Mouse (Mus musculus): ENCODE results near the gene Gm5795. TPM values are rescaled to one million over a fixed set of nuclear protein-coding genes. Genes with fewer than 3 reads are reported as not detected.
"Not testable (repeated sequence)": the region's sequence is repeated elsewhere in the genome, so short reads cannot be mapped to it uniquely, and the experiment has no call there.

Gene Gm5795
- not detected in 2 replicates for total RNA-seq (2014; rRNA removed)
- polyA plus RNA-seq (2012; rRNA removed), result not detected in 2 replicates

DNA sequence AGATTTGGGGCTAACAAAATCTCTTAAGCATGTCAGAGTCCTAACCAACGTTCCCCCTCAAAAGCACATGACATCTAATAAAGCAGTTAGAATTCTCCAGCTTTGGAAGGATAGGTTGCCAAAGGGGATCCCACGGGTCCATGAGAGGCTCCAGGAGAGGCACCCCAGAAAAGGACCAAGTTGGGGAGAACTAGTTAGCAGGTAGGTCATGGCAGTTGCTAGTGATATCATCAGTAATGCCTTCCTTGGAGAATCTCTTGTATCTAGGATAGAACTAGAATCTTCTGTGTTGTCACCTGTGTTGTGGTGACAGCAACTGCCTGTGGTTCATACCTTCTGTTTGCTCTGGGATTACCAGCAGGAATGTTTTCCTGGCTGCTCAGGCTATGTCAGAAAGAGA lies at the start of gene Gm5795:
Gm5795 (plus strand) TSS at position 301 of the 400 bp plus-strand sequence.
- H3K4me1 ChIP-seq (ENCODE audit: control insufficient read depth, insufficient read depth, low read length); H3K27me3 ChIP-seq (ENCODE audit: control insufficient read depth, insufficient read depth, low read length); H3K27ac ChIP-seq (replicated peaks; ENCODE audit: insufficient read depth, low read depth, low read length); H3K9ac ChIP-seq (ENCODE audit: low read depth, low read length); H3K36me3 ChIP-seq (ENCODE audit: control insufficient read depth, insufficient read depth, low read length); DNase-seq (ENCODE audit: extremely low read depth, low read depth, low spot score); H3K79me2 ChIP-seq (ENCODE audit: control insufficient read depth, insufficient read depth, low read length); H3K4me3 ChIP-seq (ENCODE audit: insufficient read depth, low read depth, low read length): not testable (repeated sequence)
- no CpG with 5 or more reads among the region's 2 CpGs for WGBS

DNA sequence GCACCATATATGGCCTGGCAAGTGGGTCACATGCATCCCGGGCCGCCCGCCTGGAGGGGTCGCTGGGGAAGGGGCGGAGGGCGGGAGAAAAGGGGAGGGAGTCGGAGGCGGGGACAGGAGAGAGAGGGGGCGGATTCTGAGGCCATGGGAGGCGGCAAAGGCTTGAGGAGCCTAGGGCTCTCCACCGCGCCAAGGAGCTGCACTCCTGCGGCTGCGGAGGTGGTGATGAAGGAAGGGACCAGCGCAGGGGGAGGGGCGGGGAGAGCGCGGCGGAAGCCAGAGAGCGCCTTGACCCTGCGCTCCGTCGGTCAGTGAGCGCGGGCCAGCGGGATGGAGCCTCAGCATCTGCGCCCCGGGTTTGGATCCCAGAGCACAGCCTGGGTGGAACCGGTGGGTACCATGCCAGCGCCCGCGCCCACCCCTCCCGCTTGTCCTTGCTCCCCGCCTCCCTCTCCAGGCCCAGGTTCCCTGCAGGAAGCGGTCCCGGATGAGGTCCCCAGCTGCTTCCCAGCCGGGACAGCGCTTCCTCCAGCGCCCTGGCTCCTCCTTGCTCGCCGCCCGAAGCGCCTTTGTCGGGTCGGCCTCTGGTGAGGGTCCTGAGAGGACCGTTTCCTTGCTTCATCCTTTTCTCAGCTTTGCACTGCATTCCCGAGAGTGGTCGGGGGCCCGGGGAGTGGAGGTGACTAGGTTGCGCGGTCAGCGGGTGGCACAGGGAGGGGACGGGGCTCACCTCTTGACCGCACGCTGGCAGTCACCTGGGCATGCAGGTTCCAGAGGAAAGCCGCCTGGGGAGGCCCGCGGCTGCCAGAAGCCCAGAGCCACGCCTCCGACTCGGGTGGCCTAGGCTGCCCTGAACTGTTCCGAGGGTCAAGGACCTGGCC lies 20.5 kb downstream of the Gm5795 start, which contains the start of gene D830030K20Rik:
D830030K20Rik (plus strand) TSS at position 217 of the 881 bp plus-strand sequence.
- H3K27me3 ChIP-seq (ENCODE audit: control insufficient read depth, insufficient read depth, low read length), result not testable (repeated sequence)
- 2% methylated on average over 30 of the region's 62 CpGs for WGBS

DNA sequence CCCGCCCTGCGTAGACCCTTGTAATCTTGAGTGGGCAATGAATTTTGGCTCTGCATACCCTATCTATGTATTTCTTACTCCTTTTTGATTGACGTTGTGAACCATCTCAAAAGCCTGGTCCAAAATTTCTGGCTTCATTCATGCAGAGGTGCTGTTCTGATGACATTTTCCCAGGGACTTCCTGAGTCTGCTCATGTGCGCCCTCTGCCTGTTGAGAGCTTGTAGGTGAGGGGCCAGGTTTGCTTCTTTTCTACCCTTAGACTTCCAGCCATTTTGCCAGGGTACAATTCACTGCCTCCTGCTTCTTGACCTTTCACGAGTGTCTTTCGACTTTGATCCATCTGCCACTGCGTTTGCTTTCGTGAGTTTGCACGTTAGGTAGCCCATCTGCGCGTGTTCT lies 21.3 kb downstream of the Gm5795 start:
- not testable (repeated sequence) for H3K4me3 ChIP-seq (ENCODE audit: insufficient read depth, low read depth, low read length); H3K4me1 ChIP-seq (ENCODE audit: control insufficient read depth, insufficient read depth, low read length); DNase-seq (ENCODE audit: extremely low read depth, low read depth, low spot score); H3K9ac ChIP-seq (ENCODE audit: low read depth, low read length); H3K36me3 ChIP-seq (ENCODE audit: control insufficient read depth, insufficient read depth, low read length); H3K27ac ChIP-seq (replicated peaks; ENCODE audit: insufficient read depth, low read depth, low read length); H3K79me2 ChIP-seq (ENCODE audit: control insufficient read depth, insufficient read depth, low read length); H3K27me3 ChIP-seq (ENCODE audit: control insufficient read depth, insufficient read depth, low read length)
- WGBS, result 14% methylated on average over 9 of the region's 11 CpGs

More for the DNA sequence above, 20.5 kb downstream of the Gm5795 start, which contains the start of gene D830030K20Rik:
- H3K79me2 ChIP-seq (ENCODE audit: control insufficient read depth, insufficient read depth, low read length); H3K36me3 ChIP-seq (ENCODE audit: control insufficient read depth, insufficient read depth, low read length); H3K9ac ChIP-seq (ENCODE audit: low read depth, low read length); H3K27ac ChIP-seq (replicated peaks; ENCODE audit: insufficient read depth, low read depth, low read length); H3K4me1 ChIP-seq (ENCODE audit: control insufficient read depth, insufficient read depth, low read length); DNase-seq (ENCODE audit: extremely low read depth, low read depth, low spot score): not testable (repeated sequence)
- peak within 1 kb of the TSS; percentile 44; the same call in 1 of the 2 replicates for H3K4me3 ChIP-seq (ENCODE audit: insufficient read depth, low read depth, low read length)

Other genes with a start within 250 kb of the Gm5795 start
- gene Gm2888, start 158.3 kb upstream of the Gm5795 start, total RNA-seq (2014; rRNA removed), result not detected in 2 replicates
- not detected in 2 replicates for gene Gm2888, start 158.3 kb upstream of the Gm5795 start, polyA plus RNA-seq (2012; rRNA removed)
- 0.13 TPM in 1 of 2 replicates, not detected in the other for gene Gm2897, start 139.0 kb upstream of the Gm5795 start, total RNA-seq (2014; rRNA removed)
- gene Gm2897, start 139.0 kb upstream of the Gm5795 start, polyA plus RNA-seq (2012; rRNA removed), result not detected in 2 replicates
- gene Gm10340, start 54.3 kb upstream of the Gm5795 start, total RNA-seq (2014; rRNA removed), result not detected in 2 replicates
- gene Gm10340, start 54.3 kb upstream of the Gm5795 start, polyA plus RNA-seq (2012; rRNA removed), result not detected in 2 replicates
- not detected in 2 replicates for gene D830030K20Rik, start 20.2 kb downstream of the Gm5795 start, total RNA-seq (2014; rRNA removed)
- gene D830030K20Rik, start 20.2 kb downstream of the Gm5795 start, polyA plus RNA-seq (2012; rRNA removed), result 0.05 TPM in 1 of 2 replicates, not detected in the other
- gene Gm2956, start 144.4 kb downstream of the Gm5795 start, total RNA-seq (2014; rRNA removed), result not detected in 2 replicates
- not detected in 2 replicates for gene Gm2956, start 144.4 kb downstream of the Gm5795 start, polyA plus RNA-seq (2012; rRNA removed)
- not detected in 2 replicates for gene Gm10413, start 206.8 kb downstream of the Gm5795 start, total RNA-seq (2014; rRNA removed)
- not detected in 2 replicates for gene Gm10413, start 206.8 kb downstream of the Gm5795 start, polyA plus RNA-seq (2012; rRNA removed)
- not detected in 2 replicates for gene Gm10409, start 224.4 kb downstream of the Gm5795 start, total RNA-seq (2014; rRNA removed)
- not detected in 2 replicates for gene Gm10409, start 224.4 kb downstream of the Gm5795 start, polyA plus RNA-seq (2012; rRNA removed)
- not detected in 2 replicates for gene Gm3005, start 239.8 kb downstream of the Gm5795 start, total RNA-seq (2014; rRNA removed)
- not detected in 2 replicates for gene Gm3005, start 239.8 kb downstream of the Gm5795 start, polyA plus RNA-seq (2012; rRNA removed)

Measured in liver, adult 2 months (tissue).